8 mouse cellular contexts compared by ENCODE assay signal in genomic region chr6:90618821-90619636, GRCm38 (mm10). TPM values are rescaled to one million over a fixed set of nuclear protein-coding genes. Genes with fewer than 3 reads are reported as not detected.
DNase-seq lines count a peak whose midpoint lies in the region; ATAC-seq and TF ChIP-seq lines count a peak whose summit lies in the region.

No protein-coding gene starts in this region.

- TF ChIP-seq CTCF in heart, postnatal 0 days (IDR thresholded peaks at IDR 0.05; ENCODE audit: low read depth): no peak
- TF ChIP-seq CTCF in liver, postnatal 0 days (IDR thresholded peaks at IDR 0.05; ENCODE audit: low read depth): no peak

- no peaks in the 10 kb centered on the region for H3K36me3 ChIP-seq in forebrain, embryonic 10.5 days (replicated peaks)
- H3K36me3 ChIP-seq in forebrain, embryonic 12.5 days (replicated peaks): no peaks in the 10 kb centered on the region
- H3K36me3 ChIP-seq in heart, postnatal 0 days (replicated peaks; ENCODE audit: control insufficient read depth, insufficient read depth, low read length): no peaks in the 10 kb centered on the region
- H3K36me3 ChIP-seq in liver, postnatal 0 days (replicated peaks; ENCODE audit: insufficient read depth, low read length): no peaks in the 10 kb centered on the region
- no peaks in the 10 kb centered on the region for H3K36me3 ChIP-seq in intestine, embryonic 15.5 days

- no peaks in the 10 kb centered on the region for H3K9me3 ChIP-seq in forebrain, embryonic 10.5 days
- H3K9me3 ChIP-seq in forebrain, embryonic 12.5 days: no peaks in the 10 kb centered on the region
- H3K9me3 ChIP-seq in heart, postnatal 0 days (replicated peaks; ENCODE audit: control insufficient read depth, low read length): no peaks in the 10 kb centered on the region
- H3K9me3 ChIP-seq in liver, postnatal 0 days (ENCODE audit: low read length): no peaks in the 10 kb centered on the region
- H3K9me3 ChIP-seq in intestine, embryonic 15.5 days: no peaks in the 10 kb centered on the region

- H3K27me3 ChIP-seq in forebrain, embryonic 10.5 days (ENCODE audit: poor library complexity, severe bottlenecking): no peaks in the 10 kb centered on the region; the same call in 1 of the 2 replicates
- no peaks in the 10 kb centered on the region for H3K27me3 ChIP-seq in forebrain, embryonic 12.5 days
- no peaks in the 10 kb centered on the region for H3K27me3 ChIP-seq in heart, postnatal 0 days (ENCODE audit: control insufficient read depth, insufficient read depth, low read length)
- no peaks in the 10 kb centered on the region for H3K27me3 ChIP-seq in liver, postnatal 0 days (ENCODE audit: insufficient read depth, low read length)
- H3K27me3 ChIP-seq in intestine, embryonic 15.5 days (replicated peaks): no peaks in the 10 kb centered on the region

- H3K27ac ChIP-seq in forebrain, embryonic 10.5 days: peak overlapping the region; percentile 67
- no peak overlapping the region for H3K27ac ChIP-seq in forebrain, embryonic 12.5 days
- H3K27ac ChIP-seq in heart, postnatal 0 days (ENCODE audit: low read depth): peak overlapping the region; percentile 60
- peak overlapping the region; percentile 94 for H3K27ac ChIP-seq in liver, postnatal 0 days (ENCODE audit: low read depth)
- H3K27ac ChIP-seq in intestine, embryonic 15.5 days: no peak overlapping the region

- no peak for DNase-seq in forebrain, embryonic 10.5 days (ENCODE audit: extremely low spot score, low spot score)
- DNase-seq in adrenal gland, adult (ENCODE audit: inconsistent age in 2 of 2, low spot score in 1 of 2): peak; percentile 80 to 90
- DNase-seq in heart, postnatal 0 days (ENCODE audit: low spot score): no peak
- peak; percentile 75 for DNase-seq in liver, postnatal 0 days
- no peak for DNase-seq in cerebellum, adult 8-10 months

- ATAC-seq in forebrain, embryonic 12.5 days (ENCODE audit: low FRiP score): no peak
- 0 out of 2 replicates have a peak, but pooled peaks have one; percentile 6 for ATAC-seq in heart, postnatal 0 days (ENCODE audit: insufficient read depth, low read depth)
- peak; percentile 60 for ATAC-seq in liver, postnatal 0 days
- ATAC-seq in intestine, embryonic 15.5 days: no peak
- ATAC-seq in monocyte, adult 5-6 weeks (replicated peaks; ENCODE audit: insufficient number of reproducible peaks, low FRiP score, low TSS enrichment, poor library complexity, severe bottlenecking): no peak

- H3K4me2 ChIP-seq in forebrain, embryonic 12.5 days: no peak overlapping the region
- peak overlapping the region; percentile 29; the same call in 1 of the 2 replicates for H3K4me2 ChIP-seq in heart, postnatal 0 days (ENCODE audit: low read depth, low read length)
- H3K4me2 ChIP-seq in liver, postnatal 0 days (ENCODE audit: low read depth, low read length): peak overlapping the region; percentile 85
- no peak overlapping the region for H3K4me2 ChIP-seq in intestine, embryonic 15.5 days (replicated peaks)

- 88% methylated on average over 19 of the region's 19 CpGs for WGBS in forebrain, embryonic 10.5 days
- 87% methylated on average over 19 of the region's 19 CpGs for WGBS in forebrain, embryonic 12.5 days
- 43% methylated on average over 19 of the region's 19 CpGs for WGBS in heart, postnatal 0 days
- WGBS in liver, postnatal 0 days (ENCODE audit: insufficient replicate concordance): 22% methylated on average over 19 of the region's 19 CpGs
- 68% methylated on average over 19 of the region's 19 CpGs for WGBS in intestine, embryonic 15.5 days

- H3K4me3 ChIP-seq in forebrain, embryonic 10.5 days: no peak overlapping the region
- H3K4me3 ChIP-seq in forebrain, embryonic 12.5 days (replicated peaks): no peak overlapping the region
- H3K4me3 ChIP-seq in heart, postnatal 0 days (ENCODE audit: low read depth, low read length): no peak overlapping the region
- H3K4me3 ChIP-seq in liver, postnatal 0 days (ENCODE audit: low read depth, low read length): peak overlapping the region; percentile 55
- no peak overlapping the region for H3K4me3 ChIP-seq in intestine, embryonic 15.5 days (replicated peaks)

- peaks cover 38% of the 10 kb centered on the region for H3K4me1 ChIP-seq in forebrain, embryonic 10.5 days
- H3K4me1 ChIP-seq in forebrain, embryonic 12.5 days: peaks cover 5% of the 10 kb centered on the region; the same call in 1 of the 2 replicates
- H3K4me1 ChIP-seq in heart, postnatal 0 days (ENCODE audit: control insufficient read depth, insufficient read depth): peaks cover 75% of the 10 kb centered on the region
- H3K4me1 ChIP-seq in liver, postnatal 0 days (ENCODE audit: insufficient read depth): peaks cover 55% of the 10 kb centered on the region
- peaks cover 13% of the 10 kb centered on the region for H3K4me1 ChIP-seq in intestine, embryonic 15.5 days (replicated peaks)

- H3K9ac ChIP-seq in forebrain, embryonic 12.5 days: no peak overlapping the region
- H3K9ac ChIP-seq in heart, postnatal 0 days (replicated peaks; ENCODE audit: low read depth, low read length): peak overlapping the region; percentile 4; the same call in 1 of the 2 replicates
- peak overlapping the region; percentile 81 for H3K9ac ChIP-seq in liver, postnatal 0 days (replicated peaks)
- no peak overlapping the region for H3K9ac ChIP-seq in intestine, embryonic 15.5 days

- TF ChIP-seq EP300 in heart, postnatal 0 days (IDR thresholded peaks at IDR 0.05; ENCODE audit: low read depth): no peak
- TF ChIP-seq EP300 in liver, postnatal 0 days (IDR thresholded peaks at IDR 0.05; ENCODE audit: low read depth): no peak

RNA-seq across cellular contexts. Expression of gene Slc41a3, which starts 14.5 kb away (rescaled TPM):
- polyA plus RNA-seq in forebrain, embryonic 10.5 days (2016; fragmentation: Nextera tagmentation; extraction: Ambion mirVana): 1.4 and 2.3 TPM in 2 replicates
- polyA plus RNA-seq in forebrain, embryonic 12.5 days (2016; fragmentation: Nextera tagmentation; extraction: Ambion mirVana): 2.0 and 2.1 TPM in 2 replicates
- 35.0 and 39.8 TPM in 2 replicates for total RNA-seq in heart, postnatal 0 days (2014; rRNA removed; ENCODE audit: low replicate concordance)
- 17.5 and 23.4 TPM in 2 replicates for polyA plus RNA-seq in heart, postnatal 0 days (2015; fragmentation: Nextera tagmentation; extraction: Ambion mirVana)
- polyA plus RNA-seq in liver, postnatal 0 days (2015; fragmentation: Nextera tagmentation; extraction: Ambion mirVana): 23.2 and 23.4 TPM in 2 replicates
- 5.1 and 5.7 TPM in 2 replicates for polyA plus RNA-seq in intestine, embryonic 15.5 days (2015; fragmentation: Nextera tagmentation; extraction: Ambion mirVana)
- 10.1 to 17.7 TPM (median 15.7 TPM) in 3 replicates for total RNA-seq in monocyte, adult 5-6 weeks (2017)

Comparison
In these comparisons a context has a peak if more than half of its experiments do, and no peak if none do; other contexts are left out.
1. H3K27ac ChIP-seq: peak in forebrain, embryonic 10.5 days (single experiment), heart, postnatal 0 days (single experiment) and liver, postnatal 0 days (single experiment); none in forebrain, embryonic 12.5 days (single experiment) and intestine, embryonic 15.5 days (single experiment).
2. DNase-seq: peak in adrenal gland, adult (2 of 2) and liver, postnatal 0 days (single experiment); none in forebrain, embryonic 10.5 days (single experiment), heart, postnatal 0 days (single experiment) and cerebellum, adult 8-10 months (single experiment).
3. ATAC-seq: peak in heart, postnatal 0 days (single experiment) and liver, postnatal 0 days (single experiment); none in forebrain, embryonic 12.5 days (single experiment), intestine, embryonic 15.5 days (single experiment) and monocyte, adult 5-6 weeks (single experiment).
4. H3K4me2 ChIP-seq: peak in heart, postnatal 0 days (single experiment) and liver, postnatal 0 days (single experiment); none in forebrain, embryonic 12.5 days (single experiment) and intestine, embryonic 15.5 days (single experiment).
5. H3K9ac ChIP-seq: peak in heart, postnatal 0 days (single experiment) and liver, postnatal 0 days (single experiment); none in forebrain, embryonic 12.5 days (single experiment) and intestine, embryonic 15.5 days (single experiment).